Mouse (Mus musculus): ENCODE measurements around the gene Mettl8. TPM values are rescaled to one million over a fixed set of nuclear protein-coding genes. Genes with fewer than 3 reads are reported as not detected.

Gene Mettl8
- total and polyA plus RNA-seq, 3 experiments: 7.5 to 9.2 (median 7.8) TPM

GRCm38 (mm10) chr2:70944511-70945305, 110.7 kb downstream of the Mettl8 start:
- peaks cover 8 to 20% of the 10 kb centered on the region in 2 experiments; a peak in 3 of 4 replicates for H3K4me1 ChIP-seq (ENCODE audit: control insufficient read depth in 1 of 2, insufficient read depth in 2 of 2)
- no peaks in the 10 kb centered on the region for H3K9me3 ChIP-seq (replicated peaks; ENCODE audit: low read length)
- H3K9ac ChIP-seq (ENCODE audit: insufficient read depth, low read depth): no peak overlapping the region
- dilution Hi-C loops (cut with MboI; ENCODE audit: extremely low pct_ligation_motif_present, extremely low pct_unique_long_range_greater_than_20kb, low sequenced_read_pairs): no loop called here
- H3K4me3 ChIP-seq (replicated peaks in 1 of 3; ENCODE audit: low read depth in 2 of 3, low read length in 2 of 3, poor library complexity in 1 of 3): no peak overlapping the region
- TF ChIP-seq ZNF384 (IDR thresholded peaks at IDR 0.05; ENCODE audit: low read depth, low read length): no peak
- TF ChIP-seq ELF1 (IDR thresholded peaks at IDR 0.05; ENCODE audit: low read depth, low read length): no peak
- TF ChIP-seq MEF2A (IDR thresholded peaks at IDR 0.05; ENCODE audit: borderline replicate concordance, low read depth, low read length): no peak
- TF ChIP-seq HCFC1 (IDR thresholded peaks at IDR 0.05; ENCODE audit: low read depth, low read length): no peak
- peak; percentile 22; the same call in 1 of the 2 replicates for TF ChIP-seq BHLHE40 (IDR thresholded peaks at IDR 0.05; ENCODE audit: low read depth, low read length)
- TF ChIP-seq PAX5 (IDR thresholded peaks at IDR 0.05; ENCODE audit: low read length): no peak
- TF ChIP-seq CHD1 (IDR thresholded peaks at IDR 0.05; ENCODE audit: low read depth, low read length): no peak
- in situ Hi-C loops (cut with MboI; ENCODE audit: low pct_ligation_motif_present, low pct_unique_long_range_greater_than_20kb, low sequenced_read_pairs): no loop called here
- H3K36me3 ChIP-seq (replicated peaks in 1 of 2; ENCODE audit: control insufficient read depth in 1 of 2, insufficient read depth in 1 of 2, low read length in 1 of 2): no peaks in the 10 kb centered on the region
- no peak overlapping the region for H3K27ac ChIP-seq (ENCODE audit: insufficient read depth, low read depth)
- H3K79me2 ChIP-seq (replicated peaks; ENCODE audit: control insufficient read depth, extremely low read depth, insufficient read depth, poor library complexity, severe bottlenecking): no peaks in the 10 kb centered on the region
- no peak overlapping the region for H3K4me2 ChIP-seq (ENCODE audit: insufficient read depth, low read depth, poor library complexity, severe bottlenecking)
- no peaks in the 10 kb centered on the region for H3K27me3 ChIP-seq (replicated peaks)
- no peak for DNase-seq (ENCODE audit: extremely low read depth)

GRCm38 (mm10) chr2:70940826-70941225, 114.6 kb downstream of the Mettl8 start:
- in situ Hi-C loops (cut with MboI; ENCODE audit: low pct_ligation_motif_present, low pct_unique_long_range_greater_than_20kb, low sequenced_read_pairs) (no loop called here), dilution Hi-C loops (cut with MboI; ENCODE audit: extremely low pct_ligation_motif_present, extremely low pct_unique_long_range_greater_than_20kb, low sequenced_read_pairs) (no loop called here)
- H3K4me1 ChIP-seq (ENCODE audit: control insufficient read depth in 1 of 2, insufficient read depth in 2 of 2): peaks cover 8 to 20% of the 10 kb centered on the region in 2 experiments; a peak in 3 of 4 replicates
- H3K27me3 ChIP-seq (replicated peaks): no peaks in the 10 kb centered on the region
- H3K27ac ChIP-seq (ENCODE audit: insufficient read depth, low read depth): no peak overlapping the region
- H3K9ac ChIP-seq (ENCODE audit: insufficient read depth, low read depth): no peak overlapping the region
- H3K9me3 ChIP-seq (replicated peaks; ENCODE audit: low read length): no peaks in the 10 kb centered on the region
- H3K79me2 ChIP-seq (replicated peaks; ENCODE audit: control insufficient read depth, extremely low read depth, insufficient read depth, poor library complexity, severe bottlenecking): no peaks in the 10 kb centered on the region
- no peak overlapping the region for H3K4me2 ChIP-seq (ENCODE audit: insufficient read depth, low read depth, poor library complexity, severe bottlenecking)
- no peak overlapping the region for H3K4me3 ChIP-seq (replicated peaks in 1 of 3; ENCODE audit: low read depth in 2 of 3, low read length in 2 of 3, poor library complexity in 1 of 3)
- no peaks in the 10 kb centered on the region for H3K36me3 ChIP-seq (replicated peaks in 1 of 2; ENCODE audit: control insufficient read depth in 1 of 2, insufficient read depth in 1 of 2, low read length in 1 of 2)
- TF ChIP-seq NRF1 (IDR thresholded peaks at IDR 0.05; ENCODE audit: low read depth, low read length): no peak
- no peak for TF ChIP-seq RCOR1 (conservative IDR thresholded peaks at IDR 0.05; ENCODE audit: low read depth, low read length)
- no peak for TF ChIP-seq TBP (conservative IDR thresholded peaks at IDR 0.05; ENCODE audit: low read depth, low read length)
- no peak for TF ChIP-seq CTCF (conservative IDR thresholded peaks at IDR 0.05 in 1 of 2, IDR thresholded peaks at IDR 0.05 in 1 of 2; ENCODE audit: low read depth in 2 of 2, low read length in 2 of 2)
- no peak for TF ChIP-seq ZC3H11A (IDR thresholded peaks at IDR 0.05; ENCODE audit: low read depth, low read length)
- TF ChIP-seq BHLHE40 (IDR thresholded peaks at IDR 0.05; ENCODE audit: low read depth, low read length): no peak
- TF ChIP-seq MEF2A (IDR thresholded peaks at IDR 0.05; ENCODE audit: borderline replicate concordance, low read depth, low read length): no peak
- TF ChIP-seq ZNF384 (IDR thresholded peaks at IDR 0.05; ENCODE audit: low read depth, low read length): no peak
- no peak for TF ChIP-seq IRF4 (IDR thresholded peaks at IDR 0.05; ENCODE audit: low read depth, low read length)
- DNase-seq (ENCODE audit: extremely low read depth): no peak
